Mouse (Mus musculus) thymus, postnatal 36 days (tissue): ENCODE data around the gene Elfn1.

Experiments used
- DNase-seq, 2 experiments: peaks; one replicate each; pipeline ENCODE4 v3.0.0; 2022; ENCODE audit warnings: mixed read lengths in 2 of 2

The Elfn1 gene

GRCm38 (mm10) chr5:139912121-139912771 is 4.5 kb downstream of the Elfn1 start:
- DNase-seq: no peak

- no peak for DNase-seq
Measured at GRCm38 (mm10) chr5:139921666-139922065, 13.9 kb downstream of the Elfn1 start.

DNA sequence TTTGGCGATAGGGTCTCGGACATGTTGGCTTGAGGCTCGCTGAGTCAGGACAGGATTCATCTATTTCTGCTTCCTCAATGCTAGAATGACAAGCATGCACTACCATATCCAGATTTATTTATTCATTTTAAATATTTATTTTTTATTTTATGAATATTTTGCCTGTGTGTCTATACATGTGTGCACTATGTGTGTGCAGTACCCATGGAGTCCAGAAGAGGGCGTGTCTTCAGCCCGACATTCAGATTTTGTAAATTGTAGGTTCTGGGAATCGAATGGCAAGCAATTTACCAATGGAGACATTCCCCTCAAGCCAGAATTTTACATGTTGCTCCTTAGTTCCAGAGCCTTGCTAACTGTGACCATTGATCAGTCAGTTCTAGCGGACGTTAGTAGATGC is 16.1 kb downstream of the Elfn1 start:
- no peak for DNase-seq

DNA sequence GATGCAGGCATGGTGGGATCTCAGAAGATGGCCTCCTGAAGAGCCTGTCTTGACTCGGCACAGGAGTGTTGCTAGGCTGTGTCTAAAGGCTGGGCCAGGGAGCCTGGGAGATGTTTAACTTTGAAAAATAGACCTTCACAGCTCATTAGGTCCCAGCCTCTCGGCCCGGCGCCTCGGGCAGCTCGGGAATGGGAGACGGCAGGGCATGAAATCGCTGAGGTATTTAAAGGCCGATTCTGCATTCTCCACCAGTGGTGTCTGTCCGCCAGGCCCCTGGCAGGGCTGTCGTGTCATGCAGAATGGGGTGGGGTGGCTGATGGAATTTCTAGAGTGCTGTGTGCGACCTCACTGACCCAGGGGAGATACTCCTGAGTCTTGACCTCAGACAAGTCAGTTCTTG is 22.4 kb downstream of the Elfn1 start:
- DNase-seq: no peak

GRCm38 (mm10) chr5:139930927-139931351 is 23.2 kb downstream of the Elfn1 start:
- peak; percentile 54 to 70 for DNase-seq

DNA sequence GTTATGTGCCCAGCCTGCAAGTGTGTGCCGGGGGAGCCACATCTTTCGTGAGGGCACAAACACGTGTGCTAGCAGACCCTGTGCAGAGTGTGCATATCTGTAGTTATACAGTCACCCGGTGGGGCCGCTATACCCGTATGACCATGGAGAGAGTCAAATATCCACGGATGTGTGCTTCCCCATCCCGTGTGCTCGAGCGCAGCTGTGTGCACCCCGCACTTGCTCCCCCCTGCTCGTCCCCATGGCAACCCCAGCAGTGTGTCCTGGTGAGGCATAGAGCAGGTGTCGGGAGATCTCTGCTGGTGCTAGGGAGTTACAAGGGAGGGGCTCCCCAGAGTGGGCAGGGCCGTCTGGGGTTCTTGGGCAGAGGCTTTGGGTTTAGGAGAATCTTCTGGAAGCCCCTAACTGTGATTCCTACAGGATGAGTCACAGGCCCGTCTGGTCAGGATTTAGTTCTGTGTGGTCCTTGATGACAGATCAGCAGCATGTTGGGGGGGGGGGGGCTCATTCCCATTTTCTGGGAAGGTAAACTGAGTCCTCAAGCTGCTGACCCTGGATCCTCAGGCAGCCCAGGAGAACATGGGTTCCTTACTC is 24.3 kb downstream of the Elfn1 start:
- DNase-seq: peak; percentile 53 to 72

DNA sequence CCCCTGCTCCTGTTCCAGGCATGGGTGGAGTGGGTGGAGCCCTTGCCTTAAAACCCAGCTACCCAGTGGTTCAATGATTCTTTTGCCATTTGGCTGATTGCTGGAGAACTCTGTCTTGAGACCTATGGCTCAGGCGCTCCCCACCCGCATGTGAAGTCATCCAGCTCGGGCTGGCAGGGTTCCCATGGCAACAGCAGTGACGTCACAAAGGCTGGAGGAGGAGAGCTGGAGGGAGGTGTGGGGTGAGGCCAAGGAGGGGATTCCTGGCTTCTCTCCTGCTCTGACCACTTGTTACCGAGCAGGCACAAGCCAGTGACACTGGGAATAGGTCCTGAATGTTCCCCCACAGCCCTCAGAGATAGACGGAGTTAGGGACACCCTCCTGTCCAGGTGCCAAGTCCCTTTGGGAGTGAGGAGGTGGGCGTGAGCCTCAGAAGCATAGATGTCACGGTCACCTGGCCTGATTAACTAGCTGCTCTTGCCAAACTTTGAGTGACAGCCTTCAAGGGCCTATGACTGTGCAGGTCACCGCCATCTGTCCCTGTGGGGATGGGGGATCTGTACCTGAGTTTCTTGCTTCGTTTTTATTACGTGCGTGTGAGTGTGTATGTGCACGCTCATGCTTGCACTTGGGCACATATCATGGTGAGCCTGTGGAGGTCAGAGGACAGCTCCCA is 25.0 kb downstream of the Elfn1 start:
- DNase-seq: peak; percentile 63 to 74

- peak; percentile 57 for DNase-seq
Measured at GRCm38 (mm10) chr5:139933476-139933875, 25.7 kb downstream of the Elfn1 start.

DNA sequence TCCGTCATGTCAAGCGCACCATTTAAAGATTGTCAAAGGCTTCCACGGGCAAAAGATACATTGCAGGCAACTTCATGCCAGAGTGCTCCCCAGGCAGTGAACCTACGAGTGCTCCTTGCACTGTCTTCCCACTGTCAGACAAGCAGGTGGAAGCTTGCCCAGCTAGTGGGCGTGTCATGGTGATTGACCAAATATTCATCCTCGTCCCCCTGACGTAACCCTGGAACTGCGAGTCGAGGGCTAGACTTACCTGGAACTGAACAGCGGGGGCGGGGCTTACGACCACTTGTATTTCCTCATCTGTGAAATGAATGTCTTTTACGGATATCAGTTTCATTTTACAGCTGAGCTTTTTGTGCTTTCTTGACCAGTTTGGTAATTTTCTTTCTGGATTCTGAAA is 28.7 kb downstream of the Elfn1 start:
- no peak for DNase-seq

DNA sequence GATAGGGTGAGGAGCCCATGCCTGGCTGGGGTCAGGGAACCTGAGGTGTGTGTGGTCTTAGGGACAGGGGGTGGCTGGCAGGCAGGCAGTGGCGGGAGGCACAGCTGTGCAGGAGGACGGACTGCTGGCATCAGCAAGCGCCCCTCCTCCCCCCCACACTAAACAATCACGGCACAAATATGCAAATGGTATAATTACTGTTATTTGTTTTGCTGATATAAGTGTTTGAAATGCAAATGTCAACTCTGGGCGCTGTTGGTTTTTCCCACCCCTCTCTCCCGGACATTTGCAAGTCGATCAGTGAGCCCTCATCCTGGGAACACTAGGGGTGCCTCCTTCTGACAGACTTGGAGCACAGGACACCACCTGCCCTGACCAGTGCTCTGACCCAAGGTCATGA is 37.0 kb downstream of the Elfn1 start:
- no peak for DNase-seq

- DNase-seq: no peak
Measured at GRCm38 (mm10) chr5:139945715-139946364, 38.1 kb downstream of the Elfn1 start.

- no peak for DNase-seq
Measured at GRCm38 (mm10) chr5:139947446-139947845, 39.7 kb downstream of the Elfn1 start.

- no peak for DNase-seq
Measured at GRCm38 (mm10) chr5:139948552-139948951, 40.8 kb downstream of the Elfn1 start.

GRCm38 (mm10) chr5:139949363-139949762 is 41.6 kb downstream of the Elfn1 start:
- no peak for DNase-seq

- DNase-seq: no peak
Measured at GRCm38 (mm10) chr5:139949975-139950578, 42.3 kb downstream of the Elfn1 start.

DNA sequence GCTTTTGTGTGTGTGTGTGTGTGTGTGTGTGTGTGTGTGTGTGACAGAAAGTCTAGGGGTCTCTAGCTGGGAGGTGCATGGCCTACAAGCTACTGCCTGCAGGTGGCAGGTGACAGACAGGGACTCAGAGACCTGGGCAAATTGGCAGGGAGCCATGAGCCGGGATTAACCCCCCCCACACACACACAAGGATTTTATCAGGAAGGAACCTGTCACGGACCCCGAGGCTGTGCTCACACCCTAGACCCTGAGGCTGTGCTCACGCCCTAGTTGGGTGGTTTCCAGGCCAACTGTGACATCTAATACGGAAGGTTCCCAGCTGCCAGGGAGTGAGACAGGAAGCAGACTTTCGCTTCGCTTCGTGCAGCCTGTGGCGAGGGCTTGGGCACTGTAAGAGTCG is 49.1 kb downstream of the Elfn1 start:
- peak; percentile 23 to 26 for DNase-seq

DNA sequence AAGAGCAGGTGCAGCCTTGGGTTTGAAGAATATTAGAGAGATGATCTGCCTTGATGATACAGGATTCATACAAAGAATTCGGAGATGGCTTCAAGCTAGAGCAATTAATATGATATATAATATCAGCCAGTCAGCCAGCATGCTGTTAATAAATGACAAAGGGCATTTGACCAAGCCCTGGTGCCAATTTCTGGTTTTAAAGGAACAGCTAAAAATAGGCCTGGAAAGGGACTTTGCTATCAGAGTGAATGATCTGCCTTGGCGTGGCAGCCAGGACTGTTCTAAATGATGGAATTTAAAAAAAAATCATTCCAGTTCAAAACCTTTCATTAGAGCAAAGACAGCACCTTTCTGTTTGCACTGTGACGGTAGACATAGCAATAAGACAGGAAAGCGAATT is 52.0 kb downstream of the Elfn1 start:
- no peak for DNase-seq

DNA sequence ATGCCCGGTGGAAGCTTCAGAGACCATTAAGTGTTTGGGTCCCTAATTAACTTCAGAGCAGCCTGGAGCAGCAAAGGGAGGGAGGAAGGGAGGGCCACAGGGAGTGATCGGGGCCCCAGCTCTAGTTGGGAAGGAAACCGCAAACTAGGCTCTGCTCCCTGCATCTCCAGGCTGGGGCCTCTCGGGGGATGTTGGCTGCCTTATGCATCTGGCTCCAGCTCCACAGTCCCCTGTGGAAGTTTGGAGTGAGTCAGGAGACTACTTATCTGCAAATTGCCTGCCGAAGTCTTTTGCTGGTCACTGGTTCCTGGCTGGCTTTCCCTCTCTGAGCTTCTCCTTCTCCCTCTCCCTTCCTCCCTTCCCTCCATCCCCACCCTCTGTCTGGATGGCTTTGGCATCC is 56.6 kb downstream of the Elfn1 start:
- DNase-seq: no peak

DNA sequence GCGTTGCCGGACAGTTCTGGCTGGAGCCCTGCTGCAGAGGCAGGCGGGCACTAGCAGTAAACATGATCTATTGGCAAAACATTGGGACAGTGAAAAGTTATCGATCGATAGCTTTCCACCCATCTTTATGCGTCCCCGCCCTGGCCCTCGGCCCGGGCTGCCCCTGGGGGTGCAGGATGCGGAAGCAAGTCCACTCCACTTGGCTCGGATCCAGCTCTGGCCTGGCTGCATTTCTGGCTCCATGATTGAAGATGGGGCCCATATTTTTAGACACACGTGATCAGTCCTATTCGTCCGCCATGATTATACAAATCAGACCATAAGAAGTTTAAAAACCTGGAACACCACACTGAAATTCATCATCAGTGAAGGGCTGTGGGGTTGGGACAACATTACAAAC is 57.9 kb downstream of the Elfn1 start:
- DNase-seq: no peak

- no peak for DNase-seq
Measured at GRCm38 (mm10) chr5:139969151-139969948, 61.6 kb downstream of the Elfn1 start.

DNA sequence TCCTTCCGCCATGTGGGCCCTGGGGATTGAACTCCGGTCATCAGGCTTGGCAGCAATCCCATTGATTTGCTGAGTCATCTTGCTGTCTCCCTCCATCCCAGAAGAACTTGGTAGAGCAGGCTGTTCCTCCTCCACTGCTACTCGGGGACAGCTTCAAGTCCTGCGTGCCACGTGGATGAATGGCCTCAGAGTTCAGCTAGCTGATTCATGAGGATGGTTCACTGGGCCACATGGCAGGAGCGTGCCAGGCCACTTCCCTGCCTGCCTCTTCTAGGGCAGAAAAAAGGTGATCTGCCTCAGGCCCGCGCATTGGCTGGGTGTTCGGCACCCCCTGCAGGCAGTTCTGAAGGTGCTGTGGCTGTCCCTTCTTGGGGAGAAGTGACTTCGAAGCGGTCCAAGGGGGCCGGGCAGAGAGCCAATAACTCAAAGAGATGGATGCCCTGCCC is 62.5 kb downstream of the Elfn1 start:
- peak; percentile 23 to 26 for DNase-seq

- no peak for DNase-seq
Measured at GRCm38 (mm10) chr5:139976584-139976983, 68.8 kb downstream of the Elfn1 start.
